Mouse (Mus musculus) lung, postnatal 0 days (tissue): ENCODE results near the gene Dok1.

Experiments used
- CTCF ChIP-seq: IDR thresholded peaks from 2 replicates; pipeline ENCODE4 v1.5.1; 2016; ENCODE audit warnings: antibody characterized with exemption, mild to moderate bottlenecking
- EP300 ChIP-seq: IDR thresholded peaks from 2 replicates; pipeline ENCODE4 v1.6.1; 2016; ENCODE audit warnings: antibody characterized with exemption, mild to moderate bottlenecking, control low read depth

DNA sequence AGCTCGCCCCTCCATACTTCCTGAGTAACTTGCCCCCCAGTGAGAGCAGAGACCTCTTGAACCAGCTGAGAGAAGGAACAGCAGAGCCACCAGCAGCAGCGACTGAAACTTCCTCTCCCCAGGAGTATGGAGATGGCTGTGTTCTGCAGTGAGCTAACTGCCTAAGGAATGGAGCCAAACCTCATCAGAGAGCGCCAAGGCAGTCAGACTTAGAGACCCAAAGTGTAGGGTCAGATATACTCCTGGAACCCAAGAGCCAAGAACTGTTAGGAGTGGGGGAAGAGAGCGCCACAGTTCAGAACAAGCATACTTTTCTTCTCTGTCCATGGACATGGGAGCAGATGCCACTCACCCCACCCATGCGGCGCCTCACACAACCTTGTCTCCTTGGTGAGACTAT is 33.2 kb upstream of the Dok1 start:
- no peak for TF ChIP-seq CTCF
- TF ChIP-seq EP300 = no peak
